Mouse (Mus musculus): Measurements from ENCODE around the gene Papola. TPM values are rescaled to one million over a fixed set of nuclear protein-coding genes. Genes with fewer than 3 reads are reported as not detected.
A peak's percentile ranks its signal among the peaks of the same experiment; 100 is the strongest.
"Not testable (repeated sequence)": the region's sequence is repeated elsewhere in the genome, so short reads cannot be mapped to it uniquely, and the experiment has no call there.

Gene Papola
- polyA plus RNA-seq, 1 experiment from 2014 or later, result 290 TPM

DNA sequence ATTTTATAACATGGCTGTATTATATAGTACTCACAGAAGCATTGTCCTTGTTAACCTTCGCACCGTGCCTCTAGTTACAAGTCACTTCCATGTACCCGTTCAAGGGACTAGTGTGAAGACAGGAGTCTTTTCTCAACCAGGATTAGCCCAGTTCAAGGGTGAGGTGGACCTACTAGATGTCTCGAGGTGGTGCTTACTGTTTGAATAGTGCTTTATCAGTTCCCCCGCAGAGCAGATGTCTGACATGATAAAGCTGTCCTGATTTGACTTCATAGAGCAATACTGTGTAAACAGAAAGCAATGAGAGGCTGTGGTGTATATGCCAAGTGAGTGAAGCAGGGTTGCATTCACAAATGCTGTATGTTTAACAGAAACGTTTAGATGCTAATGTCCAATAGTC, 26.1 kb downstream of the Papola start:
- no peak overlapping the region for H3K4me3 ChIP-seq
- no peaks in the 10 kb centered on the region for H3K27me3 ChIP-seq (ENCODE audit: poor library complexity, severe bottlenecking)
- DNase-seq (ENCODE audit: extremely low spot score, low spot score), result no peak
- no peaks in the 10 kb centered on the region for H3K9me3 ChIP-seq
- no peak overlapping the region for H3K27ac ChIP-seq
- peaks cover 100% of the 10 kb centered on the region for H3K36me3 ChIP-seq (replicated peaks)
- 93% methylated on average over 6 of the region's 6 CpGs for WGBS
- no peaks in the 10 kb centered on the region for H3K4me1 ChIP-seq

DNA sequence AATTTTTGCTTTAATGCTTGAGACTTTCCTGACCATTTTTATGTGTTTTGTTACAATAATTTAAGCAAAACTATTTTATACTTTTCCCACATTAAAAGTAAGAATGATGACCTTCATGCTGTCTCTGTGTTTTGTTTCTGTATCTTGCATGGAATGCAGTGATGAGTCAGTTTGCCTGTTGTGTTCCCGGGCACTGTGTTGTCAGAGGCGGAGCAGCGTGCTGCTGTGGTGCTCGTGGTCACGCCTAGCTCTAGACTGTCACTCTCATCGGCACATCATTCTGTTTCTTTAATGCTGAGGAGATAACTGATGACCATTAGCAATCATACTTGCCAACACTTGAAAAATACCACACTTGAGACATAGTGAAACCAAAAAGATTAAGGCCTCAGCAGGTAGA, 29.5 kb downstream of the Papola start:
- 93% methylated on average over 6 of the region's 6 CpGs for WGBS
- H3K4me3 ChIP-seq, result no peak overlapping the region
- no peaks in the 10 kb centered on the region for H3K9me3 ChIP-seq
- no peaks in the 10 kb centered on the region for H3K27me3 ChIP-seq (ENCODE audit: poor library complexity, severe bottlenecking)
- no peak overlapping the region for H3K27ac ChIP-seq
- peaks cover 99% of the 10 kb centered on the region for H3K36me3 ChIP-seq (replicated peaks)
- H3K4me1 ChIP-seq, result no peaks in the 10 kb centered on the region
- no peak for DNase-seq (ENCODE audit: extremely low spot score, low spot score)

- WGBS, result 89% methylated on average over 4 of the region's 4 CpGs
- no peak for DNase-seq (ENCODE audit: extremely low spot score, low spot score)
- Histone ChIP-seq H3K9me3 (no peaks in the 10 kb centered on the region), H3K4me1 (no peaks in the 10 kb centered on the region), H3K36me3 (replicated peaks) (peaks cover 100% of the 10 kb centered on the region), H3K4me3 (no peak overlapping the region), H3K27me3 (ENCODE audit: poor library complexity, severe bottlenecking) (no peaks in the 10 kb centered on the region), H3K27ac (no peak overlapping the region)
Observed at GRCm38 (mm10) chr12:105823472-105823871, 39.0 kb downstream of the Papola start.

DNA sequence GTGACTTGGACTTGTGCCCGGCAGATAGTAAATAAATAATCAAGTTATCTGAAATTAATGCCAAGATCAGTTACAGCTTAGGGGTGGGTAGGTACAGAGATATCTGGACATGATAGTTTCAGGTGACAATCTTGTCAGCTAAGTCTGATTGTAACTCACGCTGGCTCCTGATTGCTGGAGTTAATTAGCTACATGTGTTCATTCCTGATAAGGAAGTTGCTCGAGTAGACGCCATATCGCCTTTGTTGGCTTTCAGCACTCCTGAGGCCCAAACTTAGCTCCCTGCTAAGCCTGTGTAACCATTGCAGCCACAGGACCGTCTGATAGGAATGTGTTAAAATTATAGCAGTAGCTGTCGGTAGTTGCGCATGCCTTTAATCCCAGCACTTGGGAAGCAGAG, 40.2 kb downstream of the Papola start:
- Histone ChIP-seq H3K27ac (no peak overlapping the region), H3K27me3 (ENCODE audit: poor library complexity, severe bottlenecking) (no peaks in the 10 kb centered on the region), H3K4me3 (no peak overlapping the region), H3K36me3 (replicated peaks) (peaks cover 100% of the 10 kb centered on the region), H3K9me3 (no peaks in the 10 kb centered on the region), H3K4me1 (no peaks in the 10 kb centered on the region)
- 89% methylated on average over 8 of the region's 8 CpGs for WGBS
- no peak for DNase-seq (ENCODE audit: extremely low spot score, low spot score)

DNA sequence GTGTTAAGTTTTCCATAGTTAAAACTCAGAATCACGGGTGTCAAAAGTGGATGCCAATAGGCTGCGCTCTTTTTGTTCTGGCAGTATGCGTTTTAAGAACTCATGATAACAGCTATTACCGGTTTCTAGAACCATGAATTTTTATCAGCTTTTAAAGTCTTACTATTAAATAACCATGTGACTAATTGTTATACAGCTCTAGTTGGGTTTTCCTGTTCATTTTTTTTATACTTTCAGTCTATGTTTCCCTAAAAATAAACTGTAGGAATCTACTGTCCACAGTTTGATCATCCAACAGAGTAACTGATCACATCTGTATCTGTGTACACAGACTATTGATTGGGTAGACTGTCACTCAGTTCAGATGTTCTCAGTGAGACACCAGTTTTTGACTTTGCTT, 40.8 kb downstream of the Papola start:
- Histone ChIP-seq H3K27me3 (ENCODE audit: poor library complexity, severe bottlenecking) (no peaks in the 10 kb centered on the region), H3K4me3 (no peak overlapping the region), H3K27ac (no peak overlapping the region), H3K4me1 (no peaks in the 10 kb centered on the region), H3K36me3 (replicated peaks) (peaks cover 100% of the 10 kb centered on the region), H3K9me3 (no peaks in the 10 kb centered on the region)
- no peak for DNase-seq (ENCODE audit: extremely low spot score, low spot score)
- 93% methylated on average over 4 of the region's 4 CpGs for WGBS

DNA sequence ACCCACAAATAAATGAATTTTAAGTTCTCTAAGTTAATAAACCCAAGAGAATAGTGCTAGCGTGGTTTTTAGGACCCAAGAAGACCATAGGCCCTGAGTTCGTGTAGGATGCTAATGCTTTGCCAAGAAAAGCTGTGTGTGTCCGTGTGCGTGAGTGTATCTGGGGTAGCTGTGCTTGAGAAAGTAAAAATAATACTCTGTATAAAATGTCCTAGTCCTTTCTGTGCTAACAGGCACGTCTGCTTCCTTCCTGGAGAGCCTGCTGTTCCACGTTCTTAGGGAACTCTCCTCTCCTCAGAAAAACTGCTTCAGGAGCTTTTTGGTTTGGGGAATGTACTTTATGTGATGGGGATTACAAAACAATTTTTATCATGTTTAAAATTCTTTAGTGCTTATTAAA, 48.0 kb downstream of the Papola start:
- H3K27me3 ChIP-seq (ENCODE audit: poor library complexity, severe bottlenecking), result no peaks in the 10 kb centered on the region
- WGBS, result 89% methylated on average over 6 of the region's 6 CpGs
- H3K36me3 ChIP-seq (replicated peaks), result peaks cover 96% of the 10 kb centered on the region
- no peak for DNase-seq (ENCODE audit: extremely low spot score, low spot score)
- H3K4me1 ChIP-seq, result no peaks in the 10 kb centered on the region
- H3K27ac ChIP-seq, result no peak overlapping the region
- no peaks in the 10 kb centered on the region for H3K9me3 ChIP-seq
- H3K4me3 ChIP-seq, result no peak overlapping the region

- H3K4me1 ChIP-seq, result no peaks in the 10 kb centered on the region
- H3K27ac ChIP-seq, result no peak overlapping the region
- peaks cover 96% of the 10 kb centered on the region for H3K36me3 ChIP-seq (replicated peaks)
- no peak overlapping the region for H3K4me3 ChIP-seq
- 90% methylated on average over 6 of the region's 6 CpGs for WGBS
- H3K27me3 ChIP-seq (ENCODE audit: poor library complexity, severe bottlenecking), result no peaks in the 10 kb centered on the region
- H3K9me3 ChIP-seq, result no peaks in the 10 kb centered on the region
- DNase-seq (ENCODE audit: extremely low spot score, low spot score), result no peak
Observed at GRCm38 (mm10) chr12:105834926-105835325, 50.4 kb downstream of the Papola start.

DNA sequence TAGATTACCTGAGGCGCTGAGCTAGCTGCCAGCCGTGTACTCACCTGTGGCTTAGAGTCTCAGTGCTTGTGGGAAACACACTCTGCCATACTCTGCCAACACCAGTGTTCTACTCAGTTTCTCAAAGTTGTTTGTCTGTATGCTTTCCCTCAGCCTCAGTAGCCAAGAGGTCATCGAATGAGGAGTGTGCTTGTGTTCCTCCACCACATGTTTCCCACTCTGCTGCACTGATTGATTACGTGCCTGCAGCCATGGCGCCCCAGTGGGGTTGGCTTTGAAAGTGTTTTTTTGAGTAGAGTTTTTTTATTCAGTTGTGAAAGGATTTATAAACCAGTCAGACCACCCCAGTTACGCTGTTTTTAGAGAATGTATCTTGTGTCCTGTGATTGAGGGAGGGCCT, 51.1 kb downstream of the Papola start:
- peaks cover 96% of the 10 kb centered on the region for H3K36me3 ChIP-seq (replicated peaks)
- DNase-seq (ENCODE audit: extremely low spot score, low spot score), result no peak
- H3K9me3 ChIP-seq, result no peaks in the 10 kb centered on the region
- no peak overlapping the region for H3K4me3 ChIP-seq
- WGBS, result 86% methylated on average over 6 of the region's 6 CpGs
- H3K4me1 ChIP-seq, result no peaks in the 10 kb centered on the region
- H3K27ac ChIP-seq, result no peak overlapping the region
- H3K27me3 ChIP-seq (ENCODE audit: poor library complexity, severe bottlenecking), result no peaks in the 10 kb centered on the region

DNA sequence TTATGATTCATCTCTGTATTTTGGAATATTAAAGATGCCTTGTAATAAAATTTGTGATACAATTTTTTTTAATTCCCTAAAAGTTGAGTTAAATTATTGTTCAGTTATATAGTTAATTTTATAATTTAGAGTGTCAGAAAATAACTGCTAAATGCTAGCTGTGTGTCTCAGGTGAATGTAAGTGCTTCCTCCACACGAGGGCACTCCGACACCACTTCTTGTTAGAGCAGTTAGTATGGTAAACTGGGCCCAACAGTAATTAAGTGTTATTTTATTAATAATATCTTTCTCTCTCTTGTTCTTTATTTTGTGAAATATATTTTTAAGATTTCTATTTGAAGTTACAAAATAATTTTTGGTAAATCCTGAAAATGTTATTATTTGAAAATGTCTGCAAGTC, 51.7 kb downstream of the Papola start:
- Histone ChIP-seq H3K4me1 (no peaks in the 10 kb centered on the region), H3K36me3 (replicated peaks) (peaks cover 96% of the 10 kb centered on the region), H3K4me3 (no peak overlapping the region), H3K9me3 (no peaks in the 10 kb centered on the region), H3K27me3 (ENCODE audit: poor library complexity, severe bottlenecking) (no peaks in the 10 kb centered on the region), H3K27ac (no peak overlapping the region)
- WGBS, result 83% methylated on average over 2 of the region's 2 CpGs
- DNase-seq (ENCODE audit: extremely low spot score, low spot score), result no peak

GRCm38 (mm10) chr12:105839096-105839495, 54.6 kb downstream of the Papola start:
- no peaks in the 10 kb centered on the region for H3K9me3 ChIP-seq
- 90% methylated on average over 4 of the region's 4 CpGs for WGBS
- no peaks in the 10 kb centered on the region for H3K4me1 ChIP-seq
- peaks cover 85% of the 10 kb centered on the region for H3K36me3 ChIP-seq (replicated peaks)
- H3K27me3 ChIP-seq (ENCODE audit: poor library complexity, severe bottlenecking), result no peaks in the 10 kb centered on the region
- DNase-seq (ENCODE audit: extremely low spot score, low spot score), result no peak
- no peak overlapping the region for H3K4me3 ChIP-seq
- no peak overlapping the region for H3K27ac ChIP-seq

GRCm38 (mm10) chr12:105840545-105840944, 56.1 kb downstream of the Papola start:
- DNase-seq (ENCODE audit: extremely low spot score, low spot score); H3K9me3 ChIP-seq; H3K4me3 ChIP-seq; H3K27ac ChIP-seq; H3K27me3 ChIP-seq (ENCODE audit: poor library complexity, severe bottlenecking); H3K4me1 ChIP-seq: not testable (repeated sequence)
- H3K36me3 ChIP-seq (replicated peaks), result peaks cover 80% of the 10 kb centered on the region
- whole genome bisulfite sequencing, result 95% methylated on average over 8 of the region's 8 CpGs

GRCm38 (mm10) chr12:105843243-105844005, 58.9 kb downstream of the Papola start:
- H3K27me3 ChIP-seq (ENCODE audit: poor library complexity, severe bottlenecking), result no peaks in the 10 kb centered on the region
- H3K27ac ChIP-seq, result no peak overlapping the region
- H3K4me3 ChIP-seq, result no peak overlapping the region
- peaks cover 57% of the 10 kb centered on the region for H3K36me3 ChIP-seq (replicated peaks)
- H3K9me3 ChIP-seq, result no peaks in the 10 kb centered on the region
- peaks cover 3% of the 10 kb centered on the region for H3K4me1 ChIP-seq
- no peak for DNase-seq (ENCODE audit: extremely low spot score, low spot score)
- WGBS, result 91% methylated on average over 12 of the region's 12 CpGs

DNA sequence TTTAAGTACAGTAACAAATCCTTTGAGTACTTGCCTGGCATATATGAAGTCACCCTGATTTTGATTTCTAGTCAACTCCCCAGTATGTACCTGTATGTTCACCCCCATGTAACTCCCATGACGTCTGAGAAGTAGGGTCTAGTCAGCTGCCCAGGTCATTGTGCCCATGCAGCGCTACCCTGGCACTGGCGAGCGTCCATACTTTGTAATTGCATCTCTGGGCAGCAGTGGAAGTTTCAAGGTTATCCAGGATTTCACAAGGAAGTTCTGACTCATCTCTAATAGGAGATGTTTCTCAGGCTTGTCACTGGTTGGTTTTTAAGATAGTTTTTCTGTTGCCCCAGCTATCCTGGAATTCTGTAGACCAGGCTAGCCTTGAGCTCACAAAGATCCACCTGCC, 59.9 kb downstream of the Papola start:
- peaks cover 13% of the 10 kb centered on the region for H3K4me1 ChIP-seq
- H3K27ac ChIP-seq, result no peak overlapping the region
- 93% methylated on average over 4 of the region's 4 CpGs for WGBS
- H3K4me3 ChIP-seq, result no peak overlapping the region
- no peaks in the 10 kb centered on the region for H3K9me3 ChIP-seq
- no peaks in the 10 kb centered on the region for H3K27me3 ChIP-seq (ENCODE audit: poor library complexity, severe bottlenecking)
- peaks cover 48% of the 10 kb centered on the region for H3K36me3 ChIP-seq (replicated peaks)
- DNase-seq (ENCODE audit: extremely low spot score, low spot score), result no peak

- Histone ChIP-seq H3K4me3 (no peak overlapping the region), H3K4me1 (peaks cover 27% of the 10 kb centered on the region), H3K27ac (peak overlapping the region; percentile 35; the same call in 1 of the 2 replicates), H3K27me3 (ENCODE audit: poor library complexity, severe bottlenecking) (no peaks in the 10 kb centered on the region), H3K36me3 (replicated peaks) (peaks cover 12% of the 10 kb centered on the region), H3K9me3 (no peaks in the 10 kb centered on the region)
- peak; percentile 28 for DNase-seq (ENCODE audit: extremely low spot score, low spot score)
- 56% methylated on average over 8 of the region's 8 CpGs for WGBS
Observed at GRCm38 (mm10) chr12:105849102-105849501, 64.6 kb downstream of the Papola start.

Data from forebrain, embryonic 10.5 days (tissue).